In genomic region chr13:43582961-43583360, GRCm38 (mm10) we compare ENCODE assay signal across 13 mouse cellular contexts. TPM values are rescaled to one million over a fixed set of nuclear protein-coding genes. Genes with fewer than 3 reads are reported as not detected.
DNase-seq lines count a peak whose midpoint lies in the region; ATAC-seq and TF ChIP-seq lines count a peak whose summit lies in the region.
"Had no signal": no experiment of that assay in that cellular context is flagged by ENCODE, and none has a peak within 500 bp of the region (broad histone marks: within the 10 kb centered on the region; RNA-seq: fewer than 3 reads in every experiment).

No protein-coding gene starts in this region.

- DNase-seq in lung, adult 2 months: no peak
- no peak for DNase-seq in forebrain, embryonic 10.5 days (ENCODE audit: extremely low spot score, low spot score)
- peak; percentile 58 for DNase-seq in hindbrain, postnatal 0 days (ENCODE audit: low spot score)
- no peak for DNase-seq in gastrocnemius, postnatal 4 days (ENCODE audit: low spot score in 2 of 2)
- DNase-seq in spleen, adult 12 weeks (ENCODE audit: low spot score): no peak
- DNase-seq: cerebellum, postnatal 36 days; kidney, adult 9 months; liver, embryonic 13.5 days; thymus, postnatal 4 days had no signal

- H3K4me2 ChIP-seq in lung, embryonic 15.5 days: peak overlapping the region; percentile 17; the same call in 1 of the 2 replicates
- H3K4me2 ChIP-seq in hindbrain, postnatal 0 days (ENCODE audit: low read depth, low read length): peak overlapping the region; percentile 13
- peak overlapping the region; percentile 35 for H3K4me2 ChIP-seq in neural tube, embryonic 15.5 days
- H3K4me2 ChIP-seq: liver, embryonic 13.5 days had no signal

- no peak for ATAC-seq in lung, embryonic 15.5 days (ENCODE audit: borderline replicate concordance, extremely low read depth, low FRiP score, low TSS enrichment)
- peak; percentile 29; the same call in 1 of the 2 replicates for ATAC-seq in hindbrain, postnatal 0 days
- no peak for ATAC-seq in neural tube, embryonic 15.5 days (ENCODE audit: low FRiP score)

- H3K36me3 ChIP-seq in lung, embryonic 15.5 days: no peaks in the 10 kb centered on the region
- no peaks in the 10 kb centered on the region for H3K36me3 ChIP-seq in forebrain, embryonic 10.5 days (replicated peaks)
- H3K36me3 ChIP-seq in hindbrain, postnatal 0 days (ENCODE audit: insufficient read depth, low read length): no peaks in the 10 kb centered on the region
- H3K36me3 ChIP-seq in neural tube, embryonic 15.5 days: no peaks in the 10 kb centered on the region
- H3K36me3 ChIP-seq: liver, embryonic 13.5 days had no signal

- no peak for TF ChIP-seq CTCF in lung, adult 2 months (IDR thresholded peaks at IDR 0.05; ENCODE audit: insufficient read depth, low read length)
- no peak for TF ChIP-seq CTCF in hindbrain, postnatal 0 days (IDR thresholded peaks at IDR 0.05; ENCODE audit: low read depth)

- no peak for TF ChIP-seq POLR2A in lung, adult 2 months (IDR thresholded peaks at IDR 0.05; ENCODE audit: borderline replicate concordance, extremely low read depth, low read depth, low read length)

- no peaks in the 10 kb centered on the region for H3K9me3 ChIP-seq in lung, embryonic 15.5 days
- H3K9me3 ChIP-seq in forebrain, embryonic 10.5 days: no peaks in the 10 kb centered on the region
- H3K9me3 ChIP-seq in hindbrain, postnatal 0 days (ENCODE audit: low read length): no peaks in the 10 kb centered on the region
- no peaks in the 10 kb centered on the region for H3K9me3 ChIP-seq in neural tube, embryonic 15.5 days (replicated peaks)
- H3K9me3 ChIP-seq: liver, embryonic 13.5 days had no signal

- no peak overlapping the region for H3K9ac ChIP-seq in lung, embryonic 15.5 days
- H3K9ac ChIP-seq in hindbrain, postnatal 0 days (replicated peaks; ENCODE audit: low read length): no peak overlapping the region
- no peak overlapping the region for H3K9ac ChIP-seq in neural tube, embryonic 15.5 days (replicated peaks)
- H3K9ac ChIP-seq: liver, embryonic 13.5 days had no signal

- H3K27ac ChIP-seq in lung, embryonic 15.5 days: no peak overlapping the region
- H3K27ac ChIP-seq in forebrain, embryonic 10.5 days: 0 out of 2 replicates have a peak overlapping the region, but pooled peaks have one; percentile 8
- H3K27ac ChIP-seq in hindbrain, postnatal 0 days: no peak overlapping the region
- H3K27ac ChIP-seq in neural tube, embryonic 15.5 days (replicated peaks): no peak overlapping the region
- H3K27ac ChIP-seq: liver, embryonic 13.5 days had no signal

- no peaks in the 10 kb centered on the region for H3K27me3 ChIP-seq in lung, embryonic 15.5 days
- no peaks in the 10 kb centered on the region for H3K27me3 ChIP-seq in forebrain, embryonic 10.5 days (ENCODE audit: poor library complexity, severe bottlenecking)
- H3K27me3 ChIP-seq in hindbrain, postnatal 0 days (ENCODE audit: insufficient read depth, low read length): no peaks in the 10 kb centered on the region
- no peaks in the 10 kb centered on the region for H3K27me3 ChIP-seq in neural tube, embryonic 15.5 days (replicated peaks)
- H3K27me3 ChIP-seq: liver, embryonic 13.5 days had no signal

- H3K4me1 ChIP-seq in lung, embryonic 15.5 days: no peaks in the 10 kb centered on the region
- H3K4me1 ChIP-seq in lung, adult 2 months (ENCODE audit: control insufficient read depth, insufficient read depth, low read length): no peaks in the 10 kb centered on the region
- H3K4me1 ChIP-seq in forebrain, embryonic 10.5 days: peaks cover 16% of the 10 kb centered on the region
- peaks cover 2% of the 10 kb centered on the region; the same call in 1 of the 2 replicates for H3K4me1 ChIP-seq in hindbrain, postnatal 0 days (ENCODE audit: insufficient read depth, low read length)
- H3K4me1 ChIP-seq in neural tube, embryonic 15.5 days: 0 out of 2 replicates have a peak, but pooled peaks cover 5% of the 10 kb centered on the region
- H3K4me1 ChIP-seq: liver, embryonic 13.5 days had no signal

- no peak overlapping the region for H3K4me3 ChIP-seq in lung, embryonic 15.5 days
- H3K4me3 ChIP-seq in lung, adult 2 months (replicated peaks; ENCODE audit: extremely low read depth, low read depth, low read length): no peak overlapping the region
- H3K4me3 ChIP-seq in forebrain, embryonic 10.5 days: peak overlapping the region; percentile 29
- H3K4me3 ChIP-seq in hindbrain, postnatal 0 days (ENCODE audit: low read length): no peak overlapping the region
- 0 out of 2 replicates have a peak overlapping the region, but pooled peaks have one; percentile 8 for H3K4me3 ChIP-seq in neural tube, embryonic 15.5 days (replicated peaks)
- H3K4me3 ChIP-seq: liver, embryonic 13.5 days had no signal

- 51% methylated on average over 16 of the region's 16 CpGs for WGBS in lung, embryonic 15.5 days
- 45% methylated on average over 16 of the region's 16 CpGs for WGBS in lung, adult 2 months
- WGBS in forebrain, embryonic 10.5 days: 49% methylated on average over 16 of the region's 16 CpGs
- WGBS in hindbrain, postnatal 0 days: 27% methylated on average over 16 of the region's 16 CpGs
- WGBS in neural tube, embryonic 15.5 days: 62% methylated on average over 16 of the region's 16 CpGs

RNA-seq across cellular contexts. Expression of gene Mcur1, which starts 23.0 kb away (rescaled TPM):
- polyA plus RNA-seq in lung, embryonic 15.5 days (2015; fragmentation: Nextera tagmentation; extraction: Ambion mirVana): 16.2 and 17.9 TPM in 2 replicates
- 23.2 and 24.3 TPM in 2 replicates for polyA plus RNA-seq in lung, adult 2 months (2012; rRNA removed)
- polyA plus RNA-seq in forebrain, embryonic 10.5 days (2016; fragmentation: Nextera tagmentation; extraction: Ambion mirVana): 10.1 and 10.5 TPM in 2 replicates
- 9.3 and 12.4 TPM in 2 replicates for total RNA-seq in hindbrain, postnatal 0 days (2014; rRNA removed)
- polyA plus RNA-seq in hindbrain, postnatal 0 days (2015; fragmentation: Nextera tagmentation; extraction: Ambion mirVana): 8.0 and 8.4 TPM in 2 replicates
- 6.5 and 8.2 TPM in 2 replicates for polyA plus RNA-seq in neural tube, embryonic 15.5 days (2015; fragmentation: Nextera tagmentation; extraction: Ambion mirVana)
- total RNA-seq in gastrocnemius, postnatal 4 days (2021): 10 to 100 TPM; 21.0 to 23.5 TPM

RNA-seq across cellular contexts. Expression of gene Rnf182, which starts 32.5 kb away (rescaled TPM):
- polyA plus RNA-seq in lung, embryonic 15.5 days (2015; fragmentation: Nextera tagmentation; extraction: Ambion mirVana): 3.4 and 4.7 TPM in 2 replicates
- 0.07 TPM in 1 of 2 replicates, not detected in the other for polyA plus RNA-seq in lung, adult 2 months (2012; rRNA removed)
- 6.6 and 6.7 TPM in 2 replicates for polyA plus RNA-seq in forebrain, embryonic 10.5 days (2016; fragmentation: Nextera tagmentation; extraction: Ambion mirVana)
- 7.5 and 10.0 TPM in 2 replicates for total RNA-seq in hindbrain, postnatal 0 days (2014; rRNA removed)
- 20.7 and 26.2 TPM in 2 replicates for polyA plus RNA-seq in hindbrain, postnatal 0 days (2015; fragmentation: Nextera tagmentation; extraction: Ambion mirVana)
- 24.1 and 30.2 TPM in 2 replicates for polyA plus RNA-seq in neural tube, embryonic 15.5 days (2015; fragmentation: Nextera tagmentation; extraction: Ambion mirVana)
- total RNA-seq in gastrocnemius, postnatal 4 days (2021): under 1 TPM; 0.39 TPM
- total RNA-seq: gastrocnemius, adult 18-20 months; megakaryocyte-erythroid progenitor cell, adult 5-6 weeks had no signal

Comparison
In these comparisons a context has a peak if more than half of its experiments do, and no peak if none do; other contexts are left out.
1. H3K4me3 ChIP-seq: peak in forebrain, embryonic 10.5 days (single experiment) and neural tube, embryonic 15.5 days (single experiment); none in lung, embryonic 15.5 days (single experiment), lung, adult 2 months (single experiment) and hindbrain, postnatal 0 days (single experiment).
2. Peak in every context shown above with its lines, with median percentiles within 50 percentile points of each other: H3K4me2 ChIP-seq.